Mouse (Mus musculus) gastrocnemius, postnatal 14 days (tissue): ENCODE measurements around the gene Slc9a3r2. TPM values are rescaled to one million over a fixed set of nuclear protein-coding genes. Genes with fewer than 3 reads are reported as not detected.

ENCODE experiments used
- DNase-seq: peaks from one replicate; pipeline ENCODE4 v3.0.0; 2021; ENCODE audit warnings: mixed read lengths
- intact Hi-C: fragments of 180-260 bp; cut with DNase I; formaldehyde crosslinking; loops from one replicate; pipeline ENCODE4 v1.15.1; 2025; ENCODE audit warnings: low total_unique reads
- total RNA-seq, 2 experiments: library from RNA; stranded (reverse); gene quantifications; 2 replicates each; pipeline ENCODE4 v1.2.3; 2021

Gene Slc9a3r2
- total RNA-seq, 2 experiments from 2014 or later = 36.2 to 46.3 TPM

- intact Hi-C loops = no loop called here
- DNase-seq = no peak
Measured at GRCm38 (mm10) chr17:24641944-24642343, 8.2 kb downstream of the Slc9a3r2 start.

DNA sequence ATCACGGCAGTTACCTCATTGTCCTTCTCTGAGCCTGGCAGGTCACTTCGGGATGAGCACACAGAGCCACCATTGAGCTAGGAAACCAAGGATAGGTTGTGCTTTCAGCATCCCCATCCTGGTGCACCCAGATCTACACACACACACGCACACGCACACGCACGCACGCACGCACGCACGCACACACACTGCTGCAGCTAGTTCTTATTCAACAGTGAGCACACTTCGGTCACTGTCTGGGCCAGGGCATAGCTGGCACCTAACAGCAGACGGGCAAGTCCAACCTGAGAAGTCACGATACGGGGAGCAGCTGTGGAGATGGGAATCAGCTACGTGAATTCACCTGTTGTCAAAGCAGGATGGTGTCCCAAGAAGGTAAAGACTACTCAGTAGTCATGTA, 9.5 kb downstream of the Slc9a3r2 start:
- no peak for DNase-seq
- intact Hi-C loops = no loop called here

DNA sequence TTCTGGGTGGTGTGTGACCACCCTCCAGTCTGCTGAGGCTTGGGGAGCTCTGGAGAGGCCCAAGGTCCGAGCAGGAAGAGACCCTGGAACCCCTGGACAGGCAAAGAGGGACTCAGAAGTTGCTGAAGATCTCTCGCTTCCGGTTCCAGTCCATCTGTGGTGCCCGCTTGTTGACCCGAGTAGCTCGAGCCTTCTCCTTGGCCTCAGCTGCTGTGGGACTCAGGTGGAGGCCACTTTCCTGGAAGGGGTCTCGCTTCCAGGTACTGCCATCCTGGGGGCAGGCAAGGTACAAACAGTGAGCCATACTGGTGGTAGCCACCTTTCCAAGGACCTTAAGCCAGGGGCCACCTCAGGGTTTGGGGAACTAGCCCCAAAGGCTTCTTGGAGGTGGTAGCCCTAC, 10.0 kb downstream of the Slc9a3r2 start:
- intact Hi-C loops = no loop called here

GRCm38 (mm10) chr17:24639571-24639988, 10.5 kb downstream of the Slc9a3r2 start:
- no peak for DNase-seq
- intact Hi-C loops = no loop called here

More for the DNA sequence above, 10.0 kb downstream of the Slc9a3r2 start:
- DNase-seq = no peak

DNA sequence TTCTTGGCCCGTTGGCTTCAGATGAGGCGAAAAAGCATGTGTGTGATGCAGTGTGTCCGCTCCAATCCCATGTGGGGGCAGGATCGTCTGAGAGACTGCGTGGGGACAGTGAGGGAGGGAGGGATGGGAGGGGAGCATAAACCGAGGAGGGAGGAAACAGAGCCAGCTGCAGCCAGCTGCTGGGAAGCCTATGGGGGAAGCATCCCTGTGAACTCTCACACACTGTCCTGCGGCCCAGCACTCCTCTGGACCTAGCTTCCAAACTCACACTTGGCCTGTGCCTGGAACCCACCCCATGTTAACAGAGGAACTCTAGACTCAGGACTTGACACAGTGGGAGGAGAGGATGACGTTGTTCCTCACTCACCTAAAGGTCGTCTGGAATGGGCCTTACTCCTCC, 11.3 kb downstream of the Slc9a3r2 start:
- DNase-seq = peak; percentile 58
- intact Hi-C loops = no loop called here

GRCm38 (mm10) chr17:24638214-24638613, 11.9 kb downstream of the Slc9a3r2 start:
- intact Hi-C loops = no loop called here
- peak; percentile 38 for DNase-seq

DNA sequence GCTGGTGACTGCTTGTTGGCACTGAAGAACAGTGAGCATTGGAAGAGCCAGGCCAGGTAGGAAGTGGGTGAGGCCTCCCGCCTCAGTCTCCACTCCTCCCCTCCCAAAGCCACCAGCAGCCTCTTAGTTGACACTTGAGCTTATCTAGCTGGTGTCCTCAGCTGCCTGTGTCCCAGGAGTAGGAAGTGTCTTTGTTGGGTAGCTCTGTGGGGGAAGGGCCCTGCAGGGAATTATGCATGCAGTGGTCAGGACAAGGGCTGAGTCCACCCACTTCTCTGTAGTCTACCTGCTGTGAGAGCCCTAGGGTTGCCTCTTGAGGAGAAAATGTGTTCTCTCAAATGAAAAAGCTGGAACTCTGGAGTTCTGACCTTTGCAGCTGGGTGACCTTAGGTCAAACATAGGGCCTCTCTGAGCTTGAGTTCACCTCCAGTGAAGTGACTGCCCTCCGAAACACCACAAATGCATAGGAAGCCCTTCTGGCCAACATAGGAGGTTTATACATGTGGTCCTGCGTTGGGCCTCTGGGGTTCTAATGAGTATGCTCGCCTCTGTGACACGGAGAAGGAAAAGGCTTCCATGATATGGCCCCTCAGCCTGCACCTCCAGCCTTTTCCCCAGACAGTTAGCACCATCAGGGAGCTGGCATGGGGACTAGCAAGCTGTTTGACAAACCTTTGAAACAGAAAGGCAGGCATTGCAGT, 13.2 kb downstream of the Slc9a3r2 start:
- intact Hi-C loops = no loop called here
- no peak for DNase-seq

DNA sequence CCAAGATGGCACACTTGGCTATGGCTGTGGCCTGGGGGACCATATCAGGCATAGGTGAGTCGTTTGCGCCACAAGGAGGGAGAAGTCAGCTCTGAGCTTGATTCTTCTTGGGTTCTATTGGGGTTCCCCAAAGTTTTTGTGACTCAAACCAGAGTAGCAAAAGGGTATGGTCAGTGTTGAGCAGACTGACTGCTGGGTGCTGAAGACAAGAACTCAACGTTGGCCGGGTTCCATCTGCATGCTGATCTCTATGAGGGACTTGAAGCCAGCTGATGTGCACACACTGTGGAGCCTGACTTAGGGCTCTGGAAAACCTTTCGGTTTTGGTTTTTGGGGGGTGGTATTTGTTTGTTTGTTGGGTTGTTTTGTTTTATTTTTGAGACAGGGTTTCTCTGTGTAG, 14.4 kb downstream of the Slc9a3r2 start:
- intact Hi-C loops = no loop called here
- DNase-seq = no peak

- intact Hi-C loops = no loop called here
- DNase-seq = no peak
Measured at GRCm38 (mm10) chr17:24635024-24635423, 15.1 kb downstream of the Slc9a3r2 start.

- DNase-seq = no peak
- intact Hi-C loops = no loop called here
Measured at GRCm38 (mm10) chr17:24633831-24634230, 16.3 kb downstream of the Slc9a3r2 start.

DNA sequence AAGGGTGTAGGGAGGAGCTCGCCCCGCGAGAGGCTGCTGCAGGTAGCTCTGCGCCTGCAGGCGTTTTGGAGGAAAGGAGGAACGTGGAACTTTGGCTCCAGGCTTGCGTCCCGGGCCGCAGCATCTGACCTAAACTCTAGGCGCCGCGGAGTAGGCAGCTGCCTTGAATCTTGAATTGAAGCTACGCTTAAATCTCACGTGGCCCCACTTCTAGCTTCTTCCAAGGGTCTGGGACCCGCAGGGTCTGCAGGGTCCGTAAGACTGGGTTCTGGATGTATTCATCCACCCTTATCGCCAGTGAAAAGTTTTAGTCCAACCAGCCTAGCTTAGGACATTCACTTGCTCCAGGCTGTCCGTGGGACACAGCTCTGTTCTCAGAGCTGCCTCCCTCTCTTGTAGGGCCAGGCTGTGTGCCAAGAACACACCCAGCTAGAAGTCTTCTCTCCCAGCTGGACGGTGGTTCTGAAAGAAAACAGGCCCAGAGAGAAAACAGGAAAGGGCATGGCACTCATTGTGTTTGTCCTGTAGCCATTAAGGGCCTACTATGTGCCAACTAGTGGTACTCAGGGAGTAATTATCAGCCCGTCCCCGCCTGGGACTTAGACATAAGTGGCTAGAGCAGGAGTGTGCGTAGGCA, 17.2 kb downstream of the Slc9a3r2 start:
- DNase-seq = peak; percentile 83
- intact Hi-C loops = no loop called here

DNA sequence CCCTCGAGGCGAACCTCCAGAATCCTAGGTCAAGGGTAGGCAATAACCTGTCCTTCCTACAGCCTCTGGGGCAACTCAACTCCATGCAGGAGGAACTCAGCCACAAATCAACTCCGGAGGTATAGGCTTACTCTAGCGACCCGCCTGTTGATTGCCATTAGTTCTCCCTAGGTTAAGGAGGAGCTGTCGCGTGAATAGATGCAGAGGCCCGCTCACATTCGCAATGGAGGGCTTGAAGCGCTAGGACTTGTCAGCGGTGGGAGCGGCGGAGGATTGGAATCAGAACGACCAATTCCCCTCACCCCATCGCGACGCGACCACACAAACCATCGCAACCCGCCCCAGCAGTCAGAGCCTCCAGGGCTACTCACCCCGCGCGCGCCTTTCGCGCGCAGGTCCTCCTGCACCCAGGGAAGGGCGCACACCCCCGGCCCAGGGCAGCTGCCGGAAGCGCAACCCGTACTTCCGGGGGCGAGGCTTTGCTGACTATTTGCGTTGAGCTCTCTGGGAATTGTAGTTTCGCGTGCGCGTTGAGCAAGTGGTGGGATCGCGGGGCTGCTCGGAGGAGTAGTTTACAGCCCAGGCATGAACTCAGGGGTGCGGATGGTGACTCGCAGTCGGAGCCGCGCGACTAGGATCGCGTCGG, 17.8 kb downstream of the Slc9a3r2 start, which contains the start of the genes Tsc2 and Nthl1:
TSS of gene Tsc2 (minus strand) at position 464 of the 646 bp plus-strand sequence.
TSS of gene Nthl1 (plus strand) at position 514 of the 646 bp plus-strand sequence.
- intact Hi-C loops = no loop called here
- peak; percentile 82 for DNase-seq

GRCm38 (mm10) chr17:24630072-24630471, 20.1 kb downstream of the Slc9a3r2 start:
- intact Hi-C loops = no loop called here
- DNase-seq = no peak

- intact Hi-C loops = loop anchor here (5.0 kb wide), 1 partner anchor 34 kb away; no protein-coding TSS in a partner anchor
- DNase-seq = peak; percentile 61
Measured at GRCm38 (mm10) chr17:24628646-24629045, 21.5 kb downstream of the Slc9a3r2 start.

- intact Hi-C loops = loop anchor here (5.0 kb wide), 1 partner anchor 37 kb away; no protein-coding TSS in a partner anchor
- no peak for DNase-seq
Measured at GRCm38 (mm10) chr17:24625472-24625871, 24.7 kb downstream of the Slc9a3r2 start.

DNA sequence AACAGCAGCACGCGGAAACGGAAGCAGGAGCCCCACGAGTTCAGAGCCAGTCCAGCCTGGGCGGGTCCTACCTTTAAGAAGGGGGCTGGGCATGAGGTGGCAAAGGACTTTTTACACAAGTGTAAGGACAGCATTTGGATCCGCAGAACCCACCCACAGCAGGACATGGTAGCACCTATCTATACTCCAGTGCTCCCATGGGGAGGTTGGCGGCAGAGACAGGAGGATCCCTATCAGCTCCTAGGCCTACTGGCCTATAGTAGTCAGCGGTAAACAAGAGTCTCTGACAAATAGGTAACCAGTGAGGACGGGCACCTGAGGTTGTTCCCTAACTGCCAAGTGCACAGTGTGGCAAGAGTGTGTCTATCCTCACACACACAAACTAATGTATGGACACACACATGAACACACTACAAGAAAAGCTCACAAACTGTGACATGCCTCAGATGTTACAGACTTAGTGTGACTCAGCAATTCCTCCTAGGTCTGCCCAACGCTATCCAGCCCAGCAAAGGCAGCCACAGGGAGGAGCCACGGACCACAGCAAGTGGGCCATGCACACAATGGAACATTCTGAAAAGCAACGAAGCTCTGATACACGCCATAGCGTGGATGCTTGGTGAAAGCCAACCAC, 32.4 kb downstream of the Slc9a3r2 start:
- no peak for DNase-seq
- intact Hi-C loops = no loop called here

- DNase-seq = no peak
- intact Hi-C loops = no loop called here
Measured at GRCm38 (mm10) chr17:24610711-24611110, 39.4 kb downstream of the Slc9a3r2 start.

DNA sequence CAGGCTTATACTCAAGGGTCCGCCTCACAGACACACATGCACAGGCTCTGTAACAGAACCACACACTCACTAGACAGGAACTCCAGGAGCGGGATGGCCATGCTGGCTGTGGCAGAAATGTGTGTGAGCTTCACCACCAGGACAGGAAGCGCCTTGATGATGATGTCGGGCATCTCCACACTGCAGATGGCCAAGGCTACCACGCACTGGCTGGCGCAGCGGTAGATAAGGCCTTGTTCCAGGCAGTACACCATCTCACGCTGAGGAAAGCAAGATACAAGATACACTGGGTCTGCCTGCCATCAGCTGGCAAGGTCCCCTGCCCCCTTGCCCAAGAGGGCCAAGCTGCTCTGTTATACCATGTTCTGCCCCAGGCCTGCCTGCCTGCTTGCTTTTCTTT, 41.3 kb downstream of the Slc9a3r2 start:
- intact Hi-C loops = no loop called here
- no peak for DNase-seq

DNA sequence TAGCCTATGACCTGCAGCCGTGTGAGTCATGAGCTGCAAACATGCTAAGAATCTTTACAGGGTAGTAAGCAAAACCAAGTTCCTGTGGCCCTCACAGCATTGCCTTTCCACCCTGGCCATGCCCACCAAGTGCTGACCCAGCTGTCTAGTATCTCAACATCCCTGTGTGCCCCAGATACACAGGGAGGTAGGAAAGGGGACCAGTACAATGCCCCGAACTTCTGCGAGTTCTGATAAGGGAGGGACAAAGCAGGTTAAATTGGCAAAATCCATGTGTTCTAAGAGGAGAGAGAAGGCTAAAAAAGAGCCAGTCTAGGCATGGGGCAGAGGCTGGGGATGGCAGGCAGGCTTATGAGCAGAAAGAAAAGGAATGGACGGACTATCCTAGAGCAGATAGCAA, 41.8 kb downstream of the Slc9a3r2 start:
- intact Hi-C loops = no loop called here
- no peak for DNase-seq

DNA sequence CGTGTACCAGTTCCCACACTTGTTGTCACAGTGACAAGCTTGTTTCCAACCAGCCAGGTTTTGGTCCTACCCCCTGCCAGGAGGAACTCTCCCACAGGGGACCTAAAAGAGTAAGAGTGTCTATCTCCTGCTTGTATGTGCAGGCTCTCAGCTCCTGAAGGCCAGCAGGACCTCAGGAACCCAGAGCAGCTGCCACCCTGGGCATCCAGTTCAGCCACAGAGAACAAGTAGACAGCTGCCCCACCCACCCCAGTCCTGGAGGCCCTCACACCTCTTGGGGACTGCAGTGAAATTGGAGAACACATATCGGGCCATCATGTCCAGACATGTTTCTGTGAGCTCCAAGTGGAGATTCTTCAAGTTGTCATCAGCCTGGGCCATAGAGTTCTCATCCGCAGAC, 45.6 kb downstream of the Slc9a3r2 start:
- intact Hi-C loops = no loop called here
- DNase-seq = no peak
